Mouse (Mus musculus) effector memory CD4-positive, alpha-beta T cell, adult 7 months (primary cell): ENCODE measurements around the gene Kif4. TPM values are rescaled to one million over a fixed set of nuclear protein-coding genes. Genes with fewer than 3 reads are reported as not detected.

ENCODE experiments used
- polyA plus RNA-seq: library from polyadenylated mRNA; unstranded; fragments of 100-300 nt; shearing (Covaris generic); gene quantifications from one replicate; pipeline ENCODE4 v1.2.1, GENCODE M21; 2017

Gene Kif4
- 0.93 TPM for polyA plus RNA-seq

GRCm38 (mm10) chrX:100625546-100625801 is at the start of gene Kif4:
Kif4 (plus strand) TSS chrX:100625737.

GRCm38 (mm10) chrX:100594791-100595190 is 30.7 kb upstream of the Kif4 start, which contains the start of gene P2ry4:
P2ry4 (minus strand) TSS chrX:100594869.

DNA sequence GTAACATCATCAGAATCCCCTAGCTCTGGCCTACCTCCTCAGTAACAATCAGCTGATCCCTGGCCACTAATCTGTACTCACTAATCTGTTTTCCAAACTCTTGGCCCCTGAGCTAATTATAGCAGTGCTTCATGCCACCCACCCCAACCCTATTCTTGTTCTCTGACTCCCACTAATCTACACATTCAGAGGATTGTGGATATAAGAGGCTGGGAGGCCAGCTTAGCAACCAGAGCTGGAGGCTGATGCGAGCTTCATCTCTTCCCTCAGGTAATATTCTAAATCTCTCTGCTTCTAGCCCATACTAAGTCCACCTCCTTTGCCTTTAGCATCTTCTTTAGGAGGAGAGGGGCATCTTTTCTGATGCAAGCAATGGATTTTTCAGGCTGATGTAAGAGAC is 20.2 kb upstream of the Kif4 start, which contains the start of gene Arr3:
Gene Arr3, plus strand, starts transcription at position 184 of the 400 bp plus-strand sequence.

GRCm38 (mm10) chrX:100625802-100626793 is 561 bp downstream of the Kif4 start, which contains the start of gene Pdzd11:
Pdzd11 (minus strand) TSS chrX:100626568.

DNA sequence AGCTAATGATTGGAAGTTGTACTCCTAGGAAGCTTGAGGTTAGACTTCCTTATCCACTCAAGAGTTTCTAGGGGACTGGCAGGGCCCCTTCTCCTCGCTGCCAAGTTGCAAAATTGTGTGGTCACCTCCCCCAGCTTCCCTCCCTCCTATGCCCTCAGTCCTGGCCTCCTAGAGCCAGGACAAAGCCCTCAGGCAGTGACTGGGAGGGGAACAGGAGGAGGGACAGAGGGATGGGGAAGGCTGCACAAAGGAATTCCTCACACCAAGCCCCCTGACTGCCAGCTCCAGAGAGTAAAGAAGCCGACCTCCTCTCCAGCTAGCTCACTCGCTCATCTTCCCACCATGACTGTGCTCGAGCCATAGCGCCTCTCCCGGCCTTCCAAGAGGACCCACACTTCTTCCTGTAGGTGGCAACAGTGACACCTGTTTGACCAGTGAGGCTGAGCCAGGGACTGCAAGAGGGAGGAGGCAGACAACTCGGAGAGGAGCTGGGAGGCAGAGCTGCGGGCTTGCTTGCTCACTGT is 104.2 kb downstream of the Kif4 start, which contains the start of gene Gdpd2:
Gene Gdpd2, plus strand, starts transcription at position 209 of the 524 bp plus-strand sequence.

GRCm38 (mm10) chrX:100767181-100767884 is 141.8 kb downstream of the Kif4 start, which contains the start of gene Dlg3:
Dlg3 (plus strand) TSS chrX:100767722.

Other genes starting within 250 kb of the Kif4 start
- not detected for gene Otud6a, start 196.7 kb upstream of the Kif4 start, polyA plus RNA-seq
- gene Awat2, start 183.0 kb upstream of the Kif4 start, polyA plus RNA-seq = not detected
- gene Igbp1, start 131.4 kb upstream of the Kif4 start, polyA plus RNA-seq = 23.6 TPM
- gene Dgat2l6, start 100.9 kb upstream of the Kif4 start, polyA plus RNA-seq = 0.11 TPM
- not detected for gene Awat1, start 53.5 kb upstream of the Kif4 start, polyA plus RNA-seq
- 0.11 TPM for gene P2ry4, start 30.9 kb upstream of the Kif4 start, polyA plus RNA-seq
- gene Arr3, start 20.2 kb upstream of the Kif4 start, polyA plus RNA-seq = not detected
- 14.9 TPM for gene Pdzd11, start 831 bp downstream of the Kif4 start, polyA plus RNA-seq
- not detected for gene Gdpd2, start 104.1 kb downstream of the Kif4 start, polyA plus RNA-seq
- 6.3 TPM for gene Dlg3, start 142.0 kb downstream of the Kif4 start, polyA plus RNA-seq